Mouse (Mus musculus) layer of hippocampus, adult 2 months (tissue): ENCODE data around the gene Rgs13. TPM values are rescaled to one million over a fixed set of nuclear protein-coding genes. Genes with fewer than 3 reads are reported as not detected.

Experiments used
- DNase-seq, 2 experiments: peaks; one replicate each; pipeline ENCODE4 v3.0.0; 2022; ENCODE audit warnings: low spot score in 2 of 2
- H3K27ac ChIP-seq: fragments of 200-600 bp; 2 replicates; pipeline ENCODE4 v1.8.1; 2022
- H3K4me3 ChIP-seq: fragments of 200-600 bp; 2 replicates; pipeline ENCODE4 v1.8.1; 2022; ENCODE audit warnings: mild to moderate bottlenecking
- CTCF ChIP-seq: fragments of 200-600 bp; conservative IDR thresholded peaks from 2 replicates; pipeline ENCODE4 v1.8.1; 2022; ENCODE audit warnings: antibody characterized with exemption, mild to moderate bottlenecking, moderate library complexity
- long read RNA-seq, 2 experiments: library from polyadenylated mRNA; stranded (forward); transcript quantifications; one replicate each; pipeline ENCODE4 v2.0.0; 2021; ENCODE audit warnings: borderline mapping rate in 2 of 2
- total RNA-seq, 2 experiments: library from RNA; stranded (reverse); gene quantifications; 2 replicates each; pipeline ENCODE4 v1.2.3; 2021

Rgs13 gene
- total RNA-seq = 1 to 10 TPM; 1.1 to 1.4 TPM
- long read RNA-seq, experiment 1 = 0 reads
- long read RNA-seq, experiment 2, partial matches to known transcripts = 0 of 1 reads
- long read RNA-seq, experiment 2, other reads (novel, unspliced or antisense) = 1 of 1 reads

GRCm38 (mm10) chr1:144177166-144177565, at the start of gene Rgs13:
Rgs13 (minus strand) TSS chr1:144177372.
- H3K27ac ChIP-seq = peak within 1 kb of the TSS; percentile 62; the same call in 1 of the 2 replicates
- TF ChIP-seq CTCF = no peak
- peak; percentile 38 to 65 for DNase-seq
- H3K4me3 ChIP-seq = peak within 1 kb of the TSS; percentile 38

- Histone ChIP-seq H3K27ac (no peak overlapping the region), H3K4me3 (no peak overlapping the region)
- DNase-seq = no peak
- no peak for TF ChIP-seq CTCF
Observed at GRCm38 (mm10) chr1:144215230-144215629, 38.1 kb upstream of the Rgs13 start.

GRCm38 (mm10) chr1:144210912-144211311, 33.7 kb upstream of the Rgs13 start:
- Histone ChIP-seq H3K4me3 (no peak overlapping the region), H3K27ac (no peak overlapping the region)
- DNase-seq = no peak
- no peak for TF ChIP-seq CTCF

GRCm38 (mm10) chr1:144206281-144207061, 29.3 kb upstream of the Rgs13 start:
- peak; percentile 65 for TF ChIP-seq CTCF
- Histone ChIP-seq H3K27ac (no peak overlapping the region), H3K4me3 (no peak overlapping the region)
- no peak for DNase-seq

GRCm38 (mm10) chr1:144204766-144205165, 27.6 kb upstream of the Rgs13 start:
- DNase-seq = no peak
- Histone ChIP-seq H3K27ac (no peak overlapping the region), H3K4me3 (no peak overlapping the region)
- TF ChIP-seq CTCF = no peak

- Histone ChIP-seq H3K27ac (no peak overlapping the region), H3K4me3 (no peak overlapping the region)
- no peak for TF ChIP-seq CTCF
- no peak for DNase-seq
Observed at GRCm38 (mm10) chr1:144202939-144203338, 25.8 kb upstream of the Rgs13 start.

GRCm38 (mm10) chr1:144200496-144200895, 23.3 kb upstream of the Rgs13 start:
- Histone ChIP-seq H3K27ac (no peak overlapping the region), H3K4me3 (no peak overlapping the region)
- TF ChIP-seq CTCF = no peak
- DNase-seq = no peak

GRCm38 (mm10) chr1:144199538-144199937, 22.4 kb upstream of the Rgs13 start:
- no peak for DNase-seq
- TF ChIP-seq CTCF = no peak
- Histone ChIP-seq H3K27ac (no peak overlapping the region), H3K4me3 (no peak overlapping the region)

GRCm38 (mm10) chr1:144197684-144198083, 20.5 kb upstream of the Rgs13 start:
- peak in 1 of 2 experiments; percentile 66 for DNase-seq
- no peak overlapping the region for H3K27ac ChIP-seq
- no peak overlapping the region for H3K4me3 ChIP-seq
- peak; percentile 89 for TF ChIP-seq CTCF

- no peak for TF ChIP-seq CTCF
- Histone ChIP-seq H3K27ac (peak overlapping the region; percentile 20; the same call in 1 of the 2 replicates), H3K4me3 (no peak overlapping the region; the same call in 1 of the 2 replicates)
- no peak for DNase-seq
Observed at GRCm38 (mm10) chr1:144186655-144187396, 9.7 kb upstream of the Rgs13 start.

GRCm38 (mm10) chr1:144184955-144185715, 8.0 kb upstream of the Rgs13 start:
- no peak overlapping the region for H3K27ac ChIP-seq
- DNase-seq = no peak
- TF ChIP-seq CTCF = no peak
- no peak overlapping the region for H3K4me3 ChIP-seq

- no peak for DNase-seq
- TF ChIP-seq CTCF = no peak
- Histone ChIP-seq H3K4me3 (no peak overlapping the region), H3K27ac (no peak overlapping the region)
Observed at GRCm38 (mm10) chr1:144183622-144184021, 6.5 kb upstream of the Rgs13 start.

- no peak for DNase-seq
- TF ChIP-seq CTCF = peak; percentile 43
- H3K27ac ChIP-seq = no peak overlapping the region
Observed at GRCm38 (mm10) chr1:144179559-144179958, 2.4 kb upstream of the Rgs13 start.

More at GRCm38 (mm10) chr1:144179559-144179958, 2.4 kb upstream of the Rgs13 start:
- no peak overlapping the region for H3K4me3 ChIP-seq
